Mouse (Mus musculus) stomach, postnatal 0 days (tissue): ENCODE data around the gene Tmie. TPM values are rescaled to one million over a fixed set of nuclear protein-coding genes. Genes with fewer than 3 reads are reported as not detected.
"Not testable (repeated sequence)": the region's sequence is repeated elsewhere in the genome, so short reads cannot be mapped to it uniquely, and the experiment has no call there.

ENCODE experiments used
- ATAC-seq: fragments of 200-750 bp; cut with Nextera tagmentation; 2 replicates; pipeline ENCODE4 v1.8.0; 2017; ENCODE audit not compliant: low FRiP score, low TSS enrichment
- DNase-seq: peaks from one replicate; pipeline ENCODE4 v3.0.0-alpha.2; 2016; ENCODE audit warnings: low spot score
- H3K27ac ChIP-seq: fragments of 300-500 bp; sonication (generic); replicated peaks from 2 replicates; pipeline ENCODE4 v1.5.1; 2014; ENCODE audit warnings: mild to moderate bottlenecking, control low read depth
- H3K27me3 ChIP-seq: fragments of 300-500 bp; sonication (generic); 2 replicates; pipeline ENCODE4 v1.6.1; 2014; ENCODE audit warnings: low read length; ENCODE audit not compliant: control insufficient read depth, insufficient read depth
- H3K36me3 ChIP-seq: fragments of 300-500 bp; sonication (generic); 2 replicates; pipeline ENCODE4 v1.6.1; 2014; ENCODE audit warnings: low read length, mixed read lengths; ENCODE audit not compliant: control insufficient read depth, insufficient read depth
- H3K4me1 ChIP-seq: fragments of 300-500 bp; sonication (generic); replicated peaks from 2 replicates; pipeline ENCODE4 v1.6.1; 2014; ENCODE audit warnings: antibody characterized with exemption; ENCODE audit not compliant: control insufficient read depth, insufficient read depth
- H3K4me2 ChIP-seq: fragments of 300-500 bp; sonication (generic); replicated peaks from 2 replicates; pipeline ENCODE4 v1.6.1; 2014; ENCODE audit warnings: low read depth, mild to moderate bottlenecking, control low read depth, moderate library complexity
- H3K4me3 ChIP-seq: fragments of 300-500 bp; sonication (generic); 2 replicates; pipeline ENCODE4 v1.5.1; 2014; ENCODE audit warnings: low read depth, low read length, control low read depth
- H3K9ac ChIP-seq: fragments of 300-500 bp; sonication (generic); 2 replicates; pipeline ENCODE4 v1.6.1; 2014; ENCODE audit warnings: mild to moderate bottlenecking, low read length, control low read depth, mixed read lengths
- H3K9me3 ChIP-seq: fragments of 300-500 bp; sonication (generic); 2 replicates; pipeline ENCODE4 v1.6.1; 2016; ENCODE audit warnings: low read length; ENCODE audit not compliant: control insufficient read depth
- CTCF ChIP-seq: IDR thresholded peaks from 2 replicates; pipeline ENCODE4 v1.5.1; 2016; ENCODE audit warnings: antibody characterized with exemption, low read depth, mild to moderate bottlenecking, moderate library complexity
- EP300 ChIP-seq: optimal IDR thresholded peaks from 2 replicates; pipeline ENCODE3; 2016; ENCODE audit warnings: antibody characterized with exemption
- WGBS: fragments of 180-500 bp; shearing (Covaris S2); extraction: QIAGEN DNeasy Blood & Tissue Kit; methylation state at CpG from one replicate; pipeline ENCODE4 v1.1.7; 2014; 5-methylcytosine and 5-hydroxymethylcytosine counted together
- microRNA-seq: library from miRNA; unstranded; fragments of <30 nt; microRNA quantifications from one replicate; pipeline ENCODE4, GENCODE M21; 2016
- polyA plus RNA-seq: library from polyadenylated mRNA; unstranded; fragments of >200 nt; fragmentation: Nextera tagmentation; extraction: Ambion mirVana; gene quantifications from 2 replicates; pipeline ENCODE4 v1.2.1, GENCODE M21; 2015

Tmie gene
- polyA plus RNA-seq, 1 experiment from 2014 or later: 1.5 TPM

DNA sequence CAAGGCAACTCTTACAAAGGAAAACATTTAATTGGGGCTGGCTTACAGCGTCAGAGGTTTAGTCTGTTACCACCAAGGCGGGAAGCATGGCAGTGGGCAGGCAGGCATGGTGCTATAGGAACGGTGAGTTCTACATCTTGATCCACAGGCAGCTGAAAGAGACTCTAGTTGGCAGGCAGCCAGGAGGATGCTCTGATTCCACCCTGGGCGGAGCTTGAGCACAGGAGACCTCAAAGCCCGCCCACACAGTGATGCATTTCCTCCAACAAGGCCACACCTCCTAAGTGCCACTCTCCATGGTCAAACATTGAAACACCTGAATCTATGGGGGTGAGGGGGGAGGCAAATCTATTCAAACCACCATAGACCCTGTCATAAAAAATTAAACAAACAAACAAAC lies 46.9 kb downstream of the Tmie start:
- DNase-seq (no peak), ATAC-seq (no peak)
- TF ChIP-seq EP300 (no peak), CTCF (no peak)
- H3K9ac ChIP-seq: no peak overlapping the region
- no peaks in the 10 kb centered on the region for H3K9me3 ChIP-seq
- H3K27ac ChIP-seq: no peak overlapping the region
- H3K4me1 ChIP-seq: no peaks in the 10 kb centered on the region
- H3K36me3 ChIP-seq: no peaks in the 10 kb centered on the region
- 69% methylated on average over 5 of the region's 5 CpGs for WGBS
- H3K4me3 ChIP-seq: no peak overlapping the region
- H3K4me2 ChIP-seq: no peak overlapping the region
- H3K27me3 ChIP-seq: no peaks in the 10 kb centered on the region

DNA sequence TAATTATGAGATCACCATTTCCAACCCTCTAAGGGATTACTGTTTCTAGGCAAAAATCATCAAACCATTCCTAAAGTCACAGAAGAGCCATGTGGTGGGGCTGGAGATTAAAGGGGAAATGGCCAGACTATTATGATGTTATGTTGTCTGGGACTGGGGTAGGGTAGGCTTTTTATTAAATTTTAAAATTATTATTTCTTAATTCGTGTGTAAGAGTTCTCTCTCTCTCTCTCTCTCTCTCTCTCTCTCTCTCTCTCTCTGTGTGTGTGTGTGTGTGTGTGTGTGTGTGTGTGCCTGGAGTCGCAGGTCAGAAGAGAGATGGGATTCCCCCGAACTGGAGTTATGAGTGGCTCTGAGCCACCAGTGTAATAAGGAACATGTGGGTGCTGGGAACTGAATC lies 53.5 kb downstream of the Tmie start, which contains the start of gene Prss43:
TSS of gene Prss43 (plus strand) at position 301 of the 400 bp plus-strand sequence.
- no peak within 1 kb of the TSS for H3K4me3 ChIP-seq
- 62% methylated on average over 3 of the region's 3 CpGs for WGBS
- ATAC-seq (no peak), DNase-seq (no peak)
- H3K9me3 ChIP-seq: no peaks in the 10 kb centered on the region
- H3K27ac ChIP-seq: no peak within 1 kb of the TSS
- no peaks in the 10 kb centered on the region for H3K4me1 ChIP-seq
- H3K9ac ChIP-seq: no peak within 1 kb of the TSS
- no peaks in the 10 kb centered on the region for H3K27me3 ChIP-seq
- no peaks in the 10 kb centered on the region for H3K36me3 ChIP-seq
- H3K4me2 ChIP-seq: no peak within 1 kb of the TSS
- TF ChIP-seq CTCF (no peak), EP300 (no peak)

DNA sequence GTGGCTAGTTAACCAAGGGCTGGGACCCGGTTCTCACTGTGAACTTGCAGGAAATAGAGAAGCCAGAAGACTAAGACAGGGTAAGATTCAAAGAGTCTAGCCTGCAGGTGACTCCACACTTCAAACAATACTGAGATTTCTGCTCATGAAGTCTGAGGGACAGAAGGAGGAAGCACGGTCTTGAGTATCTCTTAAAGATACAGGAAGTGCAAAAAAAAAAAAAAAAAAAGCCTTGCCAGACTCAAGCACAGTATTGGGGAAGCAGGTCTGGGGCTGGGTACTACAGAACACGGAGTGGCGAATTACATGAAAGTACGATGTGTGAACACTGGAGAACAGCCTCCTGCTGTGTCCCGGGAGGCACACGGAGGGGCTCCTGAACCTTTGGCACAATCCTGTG lies 54.1 kb downstream of the Tmie start:
- H3K27me3 ChIP-seq: no peaks in the 10 kb centered on the region
- H3K4me1 ChIP-seq: no peaks in the 10 kb centered on the region
- no peak for TF ChIP-seq CTCF
- TF ChIP-seq EP300: no peak
- no peak for DNase-seq
- WGBS: 67% methylated on average over 7 of the region's 7 CpGs
- ATAC-seq: no peak
- H3K36me3 ChIP-seq: no peaks in the 10 kb centered on the region
- H3K9me3 ChIP-seq: no peaks in the 10 kb centered on the region
- no peak overlapping the region for H3K4me3 ChIP-seq
- no peak overlapping the region for H3K4me2 ChIP-seq
- H3K9ac ChIP-seq: no peak overlapping the region
- H3K27ac ChIP-seq: no peak overlapping the region

DNA sequence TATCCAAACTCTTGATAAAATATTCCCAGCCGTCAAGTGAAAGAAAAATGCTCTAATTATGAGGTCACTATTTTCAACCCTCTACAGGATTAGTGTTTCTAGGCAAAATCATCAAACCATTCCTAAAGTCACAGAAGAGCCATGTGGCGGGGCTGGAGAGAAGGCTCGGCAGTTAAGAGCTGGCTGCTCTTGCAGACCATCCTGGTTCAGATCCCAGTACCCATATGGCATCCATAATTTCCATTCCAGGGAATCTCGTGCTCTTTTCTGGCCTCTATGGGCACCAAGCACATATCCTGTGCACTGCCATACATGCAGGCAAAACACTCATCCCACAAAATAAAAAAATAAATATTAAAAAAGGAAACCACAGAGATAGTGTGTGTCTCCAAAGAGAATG lies 54.5 kb downstream of the Tmie start:
- Histone ChIP-seq H3K36me3 (no peaks in the 10 kb centered on the region), H3K4me3 (no peak overlapping the region), H3K27ac (no peak overlapping the region), H3K9me3 (no peaks in the 10 kb centered on the region), H3K27me3 (no peaks in the 10 kb centered on the region), H3K4me2 (no peak overlapping the region), H3K9ac (no peak overlapping the region), H3K4me1 (no peaks in the 10 kb centered on the region)
- WGBS: 68% methylated on average over 4 of the region's 4 CpGs
- ATAC-seq: no peak
- TF ChIP-seq CTCF (no peak), EP300 (no peak)
- DNase-seq: no peak

DNA sequence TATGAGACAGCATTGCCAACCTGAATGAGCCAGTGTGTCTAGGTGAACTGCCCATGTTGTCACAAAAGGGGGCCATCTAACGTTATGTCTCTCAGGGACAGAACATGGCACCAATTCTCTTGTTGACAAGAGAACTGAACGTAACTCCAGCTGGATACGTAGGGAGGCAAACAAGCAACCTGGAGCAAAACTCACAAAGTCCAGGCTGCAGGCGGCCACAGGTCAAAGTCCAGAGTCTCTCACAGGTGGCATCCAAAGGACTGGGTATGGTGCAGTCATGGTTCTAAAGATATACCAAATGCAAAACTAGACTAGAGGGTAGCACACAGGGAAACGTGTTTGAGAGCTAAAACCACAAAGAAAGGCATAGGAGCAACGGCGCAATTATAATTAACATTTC lies 58.5 kb downstream of the Tmie start:
- ATAC-seq (no peak), DNase-seq (no peak)
- Histone ChIP-seq H3K4me2 (no peak overlapping the region), H3K4me3 (no peak overlapping the region), H3K36me3 (no peaks in the 10 kb centered on the region), H3K4me1 (no peaks in the 10 kb centered on the region), H3K9me3 (no peaks in the 10 kb centered on the region), H3K27me3 (no peaks in the 10 kb centered on the region), H3K27ac (no peak overlapping the region), H3K9ac (no peak overlapping the region)
- no peak for TF ChIP-seq CTCF
- TF ChIP-seq EP300: no peak
- WGBS: 73% methylated on average over 7 of the region's 7 CpGs

DNA sequence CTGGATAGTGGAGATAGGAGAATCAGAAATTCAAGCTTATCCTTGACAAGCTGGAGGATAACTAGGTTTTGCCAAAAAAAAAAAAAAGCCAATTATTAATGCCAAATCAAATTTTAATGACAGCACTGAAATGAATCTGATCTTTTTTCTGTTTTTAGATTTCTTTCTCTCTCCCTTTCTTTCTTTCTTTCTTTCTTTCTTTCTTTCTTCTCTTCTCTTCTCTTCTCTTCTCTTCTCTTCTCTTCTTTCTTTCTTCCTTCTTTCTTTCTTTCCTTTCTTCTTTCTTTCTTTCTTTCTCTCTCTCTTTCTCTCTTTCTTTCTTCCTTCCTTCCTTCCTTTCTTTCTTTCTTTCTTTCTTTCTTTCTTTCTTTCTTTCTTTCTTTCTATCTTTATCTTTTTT lies 59.4 kb downstream of the Tmie start:
- H3K36me3 ChIP-seq, H3K9ac ChIP-seq, ATAC-seq, H3K4me3 ChIP-seq, DNase-seq, H3K27me3 ChIP-seq, H3K9me3 ChIP-seq, H3K4me1 ChIP-seq, H3K27ac ChIP-seq, H3K4me2 ChIP-seq: not testable (repeated sequence)

Small RNA genes lying within 50 kb of the gene (microRNA-seq; reads per million reads assigned to microRNA genes)
- gene Gm24269: not detected

Other genes starting within 250 kb of the Tmie start
- gene Nbeal2, start 226.0 kb downstream of the Tmie start, polyA plus RNA-seq: 5.7 and 6.2 TPM in 2 replicates
- 139 and 144 TPM in 2 replicates for gene Ccdc12, start 223.6 kb downstream of the Tmie start, polyA plus RNA-seq
- 0.11 and 0.27 TPM in 2 replicates for gene Myl3, start 138.3 kb downstream of the Tmie start, polyA plus RNA-seq
- 10.5 and 10.6 TPM in 2 replicates for gene Pth1r, start 133.0 kb downstream of the Tmie start, polyA plus RNA-seq
- gene Prss42, start 81.9 kb downstream of the Tmie start, polyA plus RNA-seq: not detected in 2 replicates
- gene Prss44, start 66.1 kb downstream of the Tmie start, polyA plus RNA-seq: not detected in 2 replicates
- gene Prss43, start 53.4 kb downstream of the Tmie start, polyA plus RNA-seq: 0.04 TPM in 1 of 2 replicates, not detected in the other
- not detected in 2 replicates for gene Prss45, start 45.5 kb downstream of the Tmie start, polyA plus RNA-seq
- gene Prss46, start 35.6 kb downstream of the Tmie start, polyA plus RNA-seq: not detected in 2 replicates
- gene Prss50, start 22.1 kb downstream of the Tmie start, polyA plus RNA-seq: 0.10 and 0.18 TPM in 2 replicates
- gene Als2cl, start 243 bp downstream of the Tmie start, polyA plus RNA-seq: 5.5 and 6.1 TPM in 2 replicates
- gene Fam240a, start 36.7 kb upstream of the Tmie start, polyA plus RNA-seq: not detected in 2 replicates
- gene Tdgf1, start 66.0 kb upstream of the Tmie start, polyA plus RNA-seq: 0.07 TPM in 1 of 2 replicates, not detected in the other
- 0.07 and 0.08 TPM in 2 replicates for gene Lrrc2, start 71.4 kb upstream of the Tmie start, polyA plus RNA-seq
- gene Rtp3, start 110.5 kb upstream of the Tmie start, polyA plus RNA-seq: 0.11 TPM in 1 of 2 replicates, not detected in the other
- 76.3 and 95.6 TPM in 2 replicates for gene Ltf, start 139.2 kb upstream of the Tmie start, polyA plus RNA-seq
- gene Ccrl2, start 177.4 kb upstream of the Tmie start, polyA plus RNA-seq: 1.8 and 2.0 TPM in 2 replicates
- gene Lrrfip2, start 237.5 kb upstream of the Tmie start, polyA plus RNA-seq: 33.2 and 34.1 TPM in 2 replicates